Mouse (Mus musculus) limb, embryonic 10.5 days (tissue): ENCODE measurements around the gene Myt1l. TPM values are rescaled to one million over a fixed set of nuclear protein-coding genes. Genes with fewer than 3 reads are reported as not detected.
A peak's percentile ranks its signal among the peaks of the same experiment; 100 is the strongest.

ENCODE experiments used
- DNase-seq: peaks from one replicate; pipeline ENCODE4 v3.0.0-alpha.2; 2017; ENCODE audit warnings: low spot score
- H3K27ac ChIP-seq: fragments of 300-500 bp; sonication (generic); 2 replicates; pipeline ENCODE4 v1.5.1; 2016; ENCODE audit warnings: mild to moderate bottlenecking
- H3K27me3 ChIP-seq: fragments of 300-500 bp; sonication (generic); 2 replicates; pipeline ENCODE4 v1.6.1; 2016; ENCODE audit warnings: low read depth, mild to moderate bottlenecking; ENCODE audit not compliant: poor library complexity, severe bottlenecking
- H3K36me3 ChIP-seq: fragments of 300-500 bp; sonication (generic); 2 replicates; pipeline ENCODE4 v1.6.1; 2016; ENCODE audit warnings: mild to moderate bottlenecking, moderate library complexity
- H3K4me1 ChIP-seq: fragments of 300-500 bp; sonication (generic); 2 replicates; pipeline ENCODE4 v1.6.1; 2016
- H3K4me3 ChIP-seq: fragments of 300-500 bp; sonication (generic); 2 replicates; pipeline ENCODE4 v1.5.1; 2016; ENCODE audit warnings: mild to moderate bottlenecking, moderate library complexity
- H3K9me3 ChIP-seq: fragments of 300-500 bp; sonication (generic); replicated peaks from 2 replicates; pipeline ENCODE4 v1.6.1; 2016; ENCODE audit warnings: mild to moderate bottlenecking
- WGBS: fragments of 180-500 bp; shearing (Covaris S2); methylation state at CpG from one replicate; pipeline ENCODE4 v1.1.7; 2016; 5-methylcytosine and 5-hydroxymethylcytosine counted together
- polyA plus RNA-seq: library from polyadenylated mRNA; unstranded; fragments of >200 nt; fragmentation: Nextera tagmentation; extraction: Ambion mirVana; gene quantifications from 2 replicates; pipeline ENCODE4 v1.2.1, GENCODE M21; 2016

Gene Myt1l
- polyA plus RNA-seq, 1 experiment from 2014 or later, result not detected

- Histone ChIP-seq H3K4me3 (no peak overlapping the region), H3K36me3 (no peaks in the 10 kb centered on the region), H3K27me3 (no peaks in the 10 kb centered on the region), H3K4me1 (0 out of 2 replicates have a peak, but pooled peaks cover 5% of the 10 kb centered on the region), H3K9me3 (no peaks in the 10 kb centered on the region), H3K27ac (no peak overlapping the region)
- WGBS, result 86% methylated on average over 15 of the region's 15 CpGs
- no peak for DNase-seq
These were observed 184.9 kb downstream of the Myt1l start for GRCm38 (mm10) chr12:29712795-29713721.

DNA sequence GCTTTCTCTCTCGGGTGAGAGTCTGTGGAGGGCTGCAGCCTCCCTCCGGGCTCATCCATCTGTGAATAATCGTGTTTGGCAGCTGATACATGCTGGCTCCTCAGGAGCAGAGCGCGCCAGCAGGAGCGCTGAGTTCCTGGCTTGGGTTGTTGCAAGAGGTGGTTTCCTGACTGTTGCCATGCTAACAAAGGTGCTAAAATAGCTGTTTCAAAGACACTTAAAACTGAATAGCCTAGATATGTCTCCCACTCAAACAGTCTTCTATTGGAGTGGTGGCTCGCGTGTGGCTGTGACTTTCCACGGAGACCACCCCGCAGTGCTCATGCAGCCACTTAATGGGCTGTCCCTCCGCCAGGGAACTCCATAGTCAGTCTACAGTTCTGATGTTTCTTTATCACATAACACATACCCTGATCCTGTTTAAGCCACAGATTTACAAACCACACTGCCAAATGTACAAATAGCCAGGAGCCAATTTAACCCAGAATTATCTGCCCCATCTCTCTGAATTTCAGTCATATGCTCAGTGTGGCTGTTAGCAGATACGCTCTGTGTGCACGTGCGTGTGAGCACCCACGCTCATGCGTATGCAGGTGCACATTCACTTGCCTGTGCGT lies 195.6 kb downstream of the Myt1l start:
- Histone ChIP-seq H3K4me3 (no peak overlapping the region), H3K27ac (no peak overlapping the region), H3K27me3 (no peaks in the 10 kb centered on the region), H3K4me1 (no peaks in the 10 kb centered on the region), H3K36me3 (no peaks in the 10 kb centered on the region), H3K9me3 (no peaks in the 10 kb centered on the region)
- DNase-seq, result peak; percentile 15
- 89% methylated on average over 17 of the region's 17 CpGs for WGBS

DNA sequence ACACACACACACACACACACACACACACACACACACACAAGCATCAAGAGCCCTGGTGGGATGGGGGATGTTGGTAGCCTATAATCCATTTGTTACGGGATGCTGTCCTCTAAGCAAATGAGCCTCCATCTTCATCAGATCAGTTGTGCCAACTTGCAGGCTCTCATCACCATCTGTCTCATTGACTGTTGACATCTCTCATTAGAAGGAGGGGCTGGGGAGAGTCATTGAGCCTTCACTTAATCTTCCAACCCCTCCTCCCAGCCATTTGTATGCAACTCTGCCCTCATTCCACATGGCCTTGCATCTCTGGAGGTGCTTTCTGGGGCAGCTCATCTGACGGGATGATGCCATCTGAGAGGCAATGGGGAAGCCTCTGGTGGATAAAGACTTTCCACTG lies 200.1 kb downstream of the Myt1l start:
- WGBS, result 65% methylated on average over 2 of the region's 2 CpGs
- no peak for DNase-seq
- H3K27ac ChIP-seq, result no peak overlapping the region
- no peaks in the 10 kb centered on the region for H3K9me3 ChIP-seq
- no peaks in the 10 kb centered on the region for H3K27me3 ChIP-seq
- no peaks in the 10 kb centered on the region for H3K36me3 ChIP-seq
- no peaks in the 10 kb centered on the region for H3K4me1 ChIP-seq
- H3K4me3 ChIP-seq, result no peak overlapping the region

GRCm38 (mm10) chr12:29740346-29741025 lies 212.3 kb downstream of the Myt1l start:
- H3K9me3 ChIP-seq, result no peaks in the 10 kb centered on the region
- H3K27me3 ChIP-seq, result no peaks in the 10 kb centered on the region
- no peak overlapping the region for H3K4me3 ChIP-seq
- H3K27ac ChIP-seq, result no peak overlapping the region
- 83% methylated on average over 8 of the region's 8 CpGs for WGBS
- H3K36me3 ChIP-seq, result no peaks in the 10 kb centered on the region
- no peak for DNase-seq
- H3K4me1 ChIP-seq, result no peaks in the 10 kb centered on the region

GRCm38 (mm10) chr12:29741181-29741580 lies 213.0 kb downstream of the Myt1l start:
- WGBS, result 94% methylated on average over 6 of the region's 6 CpGs
- Histone ChIP-seq H3K36me3 (no peaks in the 10 kb centered on the region), H3K27ac (no peak overlapping the region), H3K4me3 (no peak overlapping the region), H3K4me1 (no peaks in the 10 kb centered on the region), H3K9me3 (no peaks in the 10 kb centered on the region), H3K27me3 (no peaks in the 10 kb centered on the region)
- DNase-seq, result no peak

GRCm38 (mm10) chr12:29750604-29751128 lies 222.5 kb downstream of the Myt1l start:
- Histone ChIP-seq H3K36me3 (no peaks in the 10 kb centered on the region), H3K4me3 (no peak overlapping the region), H3K4me1 (no peaks in the 10 kb centered on the region), H3K9me3 (no peaks in the 10 kb centered on the region), H3K27me3 (no peaks in the 10 kb centered on the region), H3K27ac (no peak overlapping the region)
- no peak for DNase-seq
- WGBS, result 87% methylated on average over 4 of the region's 4 CpGs

DNA sequence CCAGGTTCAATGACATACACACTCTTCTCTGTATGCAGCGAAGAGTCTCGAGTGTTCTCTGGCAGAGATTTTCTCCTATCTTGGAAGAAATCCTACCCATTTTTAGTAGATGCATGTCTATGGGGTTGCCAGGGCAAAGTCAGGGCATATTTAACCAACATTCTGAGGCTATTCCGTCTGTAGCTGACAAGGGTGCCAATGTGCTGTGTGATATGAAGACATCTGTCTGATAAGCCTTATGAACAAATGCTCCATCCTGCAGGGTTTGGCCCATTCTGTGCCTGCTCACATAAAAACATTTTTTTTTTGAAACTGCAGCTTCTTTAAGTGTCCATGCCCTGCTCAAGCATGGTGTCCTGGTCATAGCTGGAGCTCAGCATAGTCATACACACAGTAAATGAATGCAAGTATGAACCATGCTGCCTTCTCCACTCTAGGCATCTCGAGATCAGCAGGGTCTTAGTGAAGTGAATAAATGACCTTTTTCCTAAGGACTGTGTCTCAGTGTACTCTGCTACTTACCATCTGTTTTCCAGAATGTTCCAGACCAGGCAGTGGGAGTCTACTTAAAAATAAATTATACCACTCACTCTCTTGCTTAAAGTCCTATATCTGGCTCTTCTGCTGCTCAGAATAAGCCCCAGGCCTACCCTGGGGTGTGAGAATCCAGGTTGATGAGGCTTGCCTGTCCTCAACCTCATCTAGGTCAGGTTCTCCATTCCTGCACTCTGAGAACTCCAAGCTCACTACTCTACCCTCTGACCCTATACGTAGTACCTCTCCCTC lies 227.1 kb downstream of the Myt1l start:
- Histone ChIP-seq H3K27ac (no peak overlapping the region), H3K36me3 (no peaks in the 10 kb centered on the region), H3K9me3 (no peaks in the 10 kb centered on the region), H3K4me3 (no peak overlapping the region), H3K4me1 (peaks cover 1% of the 10 kb centered on the region), H3K27me3 (no peaks in the 10 kb centered on the region)
- no peak for DNase-seq
- 88% methylated on average over 5 of the region's 5 CpGs for WGBS

GRCm38 (mm10) chr12:29755872-29756265 lies 227.7 kb downstream of the Myt1l start:
- DNase-seq, result no peak
- 92% methylated on average over 3 of the region's 3 CpGs for WGBS
- H3K27me3 ChIP-seq, result no peaks in the 10 kb centered on the region
- no peaks in the 10 kb centered on the region for H3K36me3 ChIP-seq
- no peak overlapping the region for H3K27ac ChIP-seq
- no peaks in the 10 kb centered on the region for H3K9me3 ChIP-seq
- H3K4me3 ChIP-seq, result no peak overlapping the region
- peaks cover 7% of the 10 kb centered on the region for H3K4me1 ChIP-seq

GRCm38 (mm10) chr12:29760611-29761010 lies 232.4 kb downstream of the Myt1l start:
- no peak overlapping the region for H3K4me3 ChIP-seq
- 82% methylated on average over 4 of the region's 4 CpGs for WGBS
- no peaks in the 10 kb centered on the region for H3K36me3 ChIP-seq
- no peaks in the 10 kb centered on the region for H3K27me3 ChIP-seq
- H3K27ac ChIP-seq, result no peak overlapping the region
- no peaks in the 10 kb centered on the region for H3K9me3 ChIP-seq
- H3K4me1 ChIP-seq, result peaks cover 7% of the 10 kb centered on the region
- DNase-seq, result no peak

DNA sequence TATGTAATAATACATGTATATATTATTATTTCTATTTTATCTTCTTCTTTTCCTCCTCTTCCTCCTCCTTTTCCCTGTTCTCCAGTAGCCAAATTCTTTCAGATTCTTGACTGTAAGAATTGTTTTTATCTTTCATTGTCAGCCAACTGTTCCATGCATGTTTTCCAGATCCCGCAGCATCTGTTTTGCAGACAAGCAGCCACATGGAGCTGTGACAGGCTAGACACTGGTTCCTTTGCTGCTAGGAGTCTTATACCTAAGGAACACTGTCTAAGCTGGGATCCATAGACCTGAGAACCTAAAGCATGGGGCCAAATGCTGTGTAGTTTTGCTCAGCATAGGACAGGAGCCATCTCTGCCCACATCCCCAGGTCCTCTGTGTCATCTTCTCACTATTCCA lies 238.0 kb downstream of the Myt1l start:
- H3K4me1 ChIP-seq, result no peaks in the 10 kb centered on the region
- H3K9me3 ChIP-seq, result no peaks in the 10 kb centered on the region
- no peaks in the 10 kb centered on the region for H3K36me3 ChIP-seq
- H3K27ac ChIP-seq, result no peak overlapping the region
- no peak overlapping the region for H3K4me3 ChIP-seq
- DNase-seq, result no peak
- 94% methylated on average over 1 of the region's 1 CpGs for WGBS
- no peaks in the 10 kb centered on the region for H3K27me3 ChIP-seq

DNA sequence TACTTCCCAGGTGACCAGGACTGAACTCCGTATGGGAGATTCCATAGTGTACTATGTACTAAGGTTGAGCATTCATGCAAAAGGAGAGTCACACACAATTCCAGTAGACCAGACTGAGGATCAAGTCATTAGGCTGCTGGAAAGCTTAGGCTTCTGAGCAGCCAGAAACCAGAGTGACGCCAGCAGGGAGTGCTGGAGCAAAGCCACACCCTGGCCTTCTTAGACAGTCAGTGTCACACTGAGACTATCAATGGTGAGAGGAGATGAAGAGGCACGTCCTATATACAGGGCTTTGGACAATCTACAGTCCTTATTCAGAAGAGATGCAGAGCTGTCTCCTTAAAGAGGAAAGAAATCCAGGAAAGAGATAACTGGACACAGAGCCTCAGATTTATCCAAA lies 243.6 kb downstream of the Myt1l start:
- no peak overlapping the region for H3K4me3 ChIP-seq
- DNase-seq, result no peak
- H3K27ac ChIP-seq, result no peak overlapping the region
- no peaks in the 10 kb centered on the region for H3K27me3 ChIP-seq
- WGBS, result 80% methylated on average over 3 of the region's 3 CpGs
- no peaks in the 10 kb centered on the region for H3K4me1 ChIP-seq
- no peaks in the 10 kb centered on the region for H3K9me3 ChIP-seq
- no peaks in the 10 kb centered on the region for H3K36me3 ChIP-seq

- no peaks in the 10 kb centered on the region for H3K9me3 ChIP-seq
- H3K4me1 ChIP-seq, result no peaks in the 10 kb centered on the region
- no peak for DNase-seq
- no peak overlapping the region for H3K4me3 ChIP-seq
- no peak overlapping the region for H3K27ac ChIP-seq
- H3K36me3 ChIP-seq, result no peaks in the 10 kb centered on the region
- no peaks in the 10 kb centered on the region for H3K27me3 ChIP-seq
These were observed 244.2 kb downstream of the Myt1l start for GRCm38 (mm10) chr12:29772401-29772800.
